Mouse (Mus musculus) stomach, postnatal 0 days (tissue): ENCODE results near the gene Itgb1bp1. TPM values are rescaled to one million over a fixed set of nuclear protein-coding genes. Genes with fewer than 3 reads are reported as not detected.

Experiments
- ATAC-seq: fragments of 200-750 bp; cut with Nextera tagmentation; 2 replicates; pipeline ENCODE4 v1.8.0; 2017; ENCODE audit not compliant: low FRiP score, low TSS enrichment
- DNase-seq: peaks from one replicate; pipeline ENCODE4 v3.0.0-alpha.2; 2016; ENCODE audit warnings: low spot score
- H3K27ac ChIP-seq: fragments of 300-500 bp; sonication (generic); replicated peaks from 2 replicates; pipeline ENCODE4 v1.5.1; 2014; ENCODE audit warnings: mild to moderate bottlenecking, control low read depth
- H3K27me3 ChIP-seq: fragments of 300-500 bp; sonication (generic); 2 replicates; pipeline ENCODE4 v1.6.1; 2014; ENCODE audit warnings: low read length; ENCODE audit not compliant: control insufficient read depth, insufficient read depth
- H3K36me3 ChIP-seq: fragments of 300-500 bp; sonication (generic); 2 replicates; pipeline ENCODE4 v1.6.1; 2014; ENCODE audit warnings: low read length, mixed read lengths; ENCODE audit not compliant: control insufficient read depth, insufficient read depth
- H3K4me1 ChIP-seq: fragments of 300-500 bp; sonication (generic); replicated peaks from 2 replicates; pipeline ENCODE4 v1.6.1; 2014; ENCODE audit warnings: antibody characterized with exemption; ENCODE audit not compliant: control insufficient read depth, insufficient read depth
- H3K4me2 ChIP-seq: fragments of 300-500 bp; sonication (generic); replicated peaks from 2 replicates; pipeline ENCODE4 v1.6.1; 2014; ENCODE audit warnings: low read depth, mild to moderate bottlenecking, control low read depth, moderate library complexity
- H3K4me3 ChIP-seq: fragments of 300-500 bp; sonication (generic); 2 replicates; pipeline ENCODE4 v1.5.1; 2014; ENCODE audit warnings: low read depth, low read length, control low read depth
- H3K9ac ChIP-seq: fragments of 300-500 bp; sonication (generic); 2 replicates; pipeline ENCODE4 v1.6.1; 2014; ENCODE audit warnings: mild to moderate bottlenecking, low read length, control low read depth, mixed read lengths
- H3K9me3 ChIP-seq: fragments of 300-500 bp; sonication (generic); 2 replicates; pipeline ENCODE4 v1.6.1; 2016; ENCODE audit warnings: low read length; ENCODE audit not compliant: control insufficient read depth
- CTCF ChIP-seq: IDR thresholded peaks from 2 replicates; pipeline ENCODE4 v1.5.1; 2016; ENCODE audit warnings: antibody characterized with exemption, low read depth, mild to moderate bottlenecking, moderate library complexity
- EP300 ChIP-seq: optimal IDR thresholded peaks from 2 replicates; pipeline ENCODE3; 2016; ENCODE audit warnings: antibody characterized with exemption
- WGBS: fragments of 180-500 bp; shearing (Covaris S2); extraction: QIAGEN DNeasy Blood & Tissue Kit; methylation state at CpG from one replicate; pipeline ENCODE4 v1.1.7; 2014; 5-methylcytosine and 5-hydroxymethylcytosine counted together
- polyA plus RNA-seq: library from polyadenylated mRNA; unstranded; fragments of >200 nt; fragmentation: Nextera tagmentation; extraction: Ambion mirVana; gene quantifications from 2 replicates; pipeline ENCODE4 v1.2.1, GENCODE M21; 2015

Itgb1bp1 gene
- polyA plus RNA-seq, 1 experiment from 2014 or later, result 31.6 TPM

DNA sequence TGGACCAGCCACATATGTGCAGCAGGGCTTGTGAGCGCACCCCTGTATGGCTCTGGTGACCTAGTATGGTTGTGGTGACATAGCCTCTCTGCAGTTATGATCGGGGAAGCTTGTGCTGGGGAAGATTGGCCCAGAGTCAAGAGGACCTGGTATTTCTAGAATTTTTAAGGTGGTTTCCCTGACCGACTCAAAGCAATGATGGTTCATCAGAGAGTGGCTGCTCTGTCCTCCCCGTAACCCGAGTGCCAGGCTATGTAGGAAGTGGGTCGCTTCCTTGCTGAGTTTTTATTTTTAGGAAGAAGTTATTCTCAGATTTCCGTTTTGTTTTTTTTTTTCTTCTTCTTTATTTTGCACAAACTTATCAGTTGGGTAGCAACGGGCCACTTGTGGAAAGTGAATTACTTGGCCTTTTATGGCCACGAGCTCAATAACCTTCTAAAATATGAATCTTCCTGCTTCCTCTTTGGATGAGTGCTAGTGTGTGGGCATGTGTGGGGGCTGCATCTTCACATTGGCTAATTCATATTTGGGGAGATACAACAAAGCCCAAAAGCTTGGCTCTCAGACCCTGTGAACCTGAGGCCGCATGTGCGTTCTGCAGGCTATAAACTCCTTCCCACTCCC lies 77.8 kb downstream of the Itgb1bp1 start:
- TF ChIP-seq EP300, result no peak
- TF ChIP-seq CTCF, result no peak
- H3K4me3 ChIP-seq, result no peak overlapping the region
- H3K27me3 ChIP-seq, result no peaks in the 10 kb centered on the region
- DNase-seq (no peak), ATAC-seq (no peak)
- 0 out of 2 replicates have a peak, but pooled peaks cover 2% of the 10 kb centered on the region for H3K4me1 ChIP-seq
- no peak overlapping the region for H3K4me2 ChIP-seq
- 75% methylated on average over 11 of the region's 11 CpGs for WGBS
- H3K27ac ChIP-seq, result 0 out of 2 replicates have a peak overlapping the region, but pooled peaks have one; percentile 13
- 0 out of 2 replicates have a peak, but pooled peaks cover 2% of the 10 kb centered on the region for H3K36me3 ChIP-seq
- no peak overlapping the region for H3K9ac ChIP-seq
- H3K9me3 ChIP-seq, result no peaks in the 10 kb centered on the region

DNA sequence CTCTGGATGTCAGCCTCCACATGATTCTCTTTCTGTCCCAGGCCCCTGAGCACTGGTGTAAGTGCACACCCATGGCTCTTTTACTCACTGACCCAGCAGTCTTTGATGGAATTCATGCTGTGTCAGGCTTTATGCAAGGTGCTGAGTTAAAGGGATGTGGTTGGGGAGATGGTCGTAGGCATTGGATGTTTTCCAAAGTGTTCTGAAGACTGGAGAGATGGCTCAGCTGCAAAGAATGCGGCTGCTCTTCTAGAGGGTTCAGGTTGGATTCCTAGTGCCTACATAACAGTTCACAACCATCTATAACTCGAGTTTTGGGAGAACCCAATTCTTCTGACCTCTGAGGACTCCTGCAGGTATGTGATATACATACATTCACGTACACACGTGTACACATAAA lies 78.7 kb downstream of the Itgb1bp1 start:
- no peak overlapping the region for H3K4me2 ChIP-seq
- no peaks in the 10 kb centered on the region for H3K9me3 ChIP-seq
- 0 out of 2 replicates have a peak, but pooled peaks cover 2% of the 10 kb centered on the region for H3K4me1 ChIP-seq
- DNase-seq (no peak), ATAC-seq (no peak)
- no peak for TF ChIP-seq CTCF
- no peak for TF ChIP-seq EP300
- H3K36me3 ChIP-seq, result 0 out of 2 replicates have a peak, but pooled peaks cover 2% of the 10 kb centered on the region
- H3K9ac ChIP-seq, result no peak overlapping the region
- 85% methylated on average over 5 of the region's 5 CpGs for WGBS
- H3K27ac ChIP-seq, result no peak overlapping the region
- no peaks in the 10 kb centered on the region for H3K27me3 ChIP-seq
- no peak overlapping the region for H3K4me3 ChIP-seq

DNA sequence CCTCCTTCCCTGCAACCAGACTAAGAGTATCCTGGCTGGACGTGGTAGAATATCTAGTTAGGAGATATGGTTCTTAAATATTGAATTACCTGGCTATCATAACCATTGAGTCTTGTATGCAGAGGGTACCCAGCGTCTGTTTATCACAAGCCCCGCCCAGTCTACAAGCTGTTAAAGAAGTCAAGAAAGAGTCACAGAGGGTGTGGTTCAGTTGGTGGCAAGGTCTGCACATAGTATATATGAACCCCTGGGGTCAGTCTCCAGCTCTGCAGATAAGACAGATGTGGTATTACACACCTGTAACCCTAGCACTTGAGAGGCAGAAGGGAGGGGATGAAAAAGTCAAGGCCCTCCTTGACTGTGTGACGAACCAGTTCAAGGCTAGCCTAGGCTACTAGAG lies 80.3 kb downstream of the Itgb1bp1 start:
- WGBS, result 76% methylated on average over 4 of the region's 4 CpGs
- no peak for TF ChIP-seq CTCF
- TF ChIP-seq EP300, result no peak
- 0 out of 2 replicates have a peak, but pooled peaks cover 2% of the 10 kb centered on the region for H3K36me3 ChIP-seq
- H3K4me3 ChIP-seq, result no peak overlapping the region
- H3K9me3 ChIP-seq, result no peaks in the 10 kb centered on the region
- DNase-seq (no peak), ATAC-seq (peak; percentile 46)
- H3K9ac ChIP-seq, result no peak overlapping the region
- no peak overlapping the region for H3K4me2 ChIP-seq
- H3K27me3 ChIP-seq, result no peaks in the 10 kb centered on the region
- H3K27ac ChIP-seq, result no peak overlapping the region; the same call in 1 of the 2 replicates
- 0 out of 2 replicates have a peak, but pooled peaks cover 2% of the 10 kb centered on the region for H3K4me1 ChIP-seq

- Histone ChIP-seq H3K27me3 (no peaks in the 10 kb centered on the region), H3K36me3 (0 out of 2 replicates have a peak, but pooled peaks cover 2% of the 10 kb centered on the region), H3K4me2 (no peak overlapping the region), H3K4me1 (0 out of 2 replicates have a peak, but pooled peaks cover 2% of the 10 kb centered on the region), H3K9ac (no peak overlapping the region), H3K4me3 (no peak overlapping the region), H3K9me3 (no peaks in the 10 kb centered on the region), H3K27ac (peak overlapping the region; percentile 67)
- ATAC-seq, result peak; percentile 71
- no peak for TF ChIP-seq CTCF
- no peak for TF ChIP-seq EP300
- 22% methylated on average over 11 of the region's 11 CpGs for WGBS
- DNase-seq, result peak; percentile 68
Measured at GRCm38 (mm10) chr12:21204701-21205312, 81.3 kb downstream of the Itgb1bp1 start.

- TF ChIP-seq EP300 (no peak), CTCF (no peak)
- no peaks in the 10 kb centered on the region for H3K27me3 ChIP-seq
- WGBS, result 65% methylated on average over 10 of the region's 10 CpGs
Measured at GRCm38 (mm10) chr12:21201485-21202269, 84.4 kb downstream of the Itgb1bp1 start.

More at GRCm38 (mm10) chr12:21201485-21202269, 84.4 kb downstream of the Itgb1bp1 start:
- Histone ChIP-seq H3K27ac (no peak overlapping the region), H3K9ac (no peak overlapping the region), H3K4me3 (no peak overlapping the region), H3K36me3 (no peaks in the 10 kb centered on the region), H3K4me2 (no peak overlapping the region), H3K4me1 (0 out of 2 replicates have a peak, but pooled peaks cover 2% of the 10 kb centered on the region), H3K9me3 (no peaks in the 10 kb centered on the region)
- DNase-seq (no peak), ATAC-seq (no peak)
